Mouse (Mus musculus) limb, embryonic 14.5 days (tissue): ENCODE measurements around the gene Irf5. TPM values are rescaled to one million over a fixed set of nuclear protein-coding genes. Genes with fewer than 3 reads are reported as not detected.
"Not testable (repeated sequence)": the region's sequence is repeated elsewhere in the genome, so short reads cannot be mapped to it uniquely, and the experiment has no call there.

Source experiments
- ATAC-seq: fragments of 200-750 bp; cut with Nextera tagmentation; 2 replicates; pipeline ENCODE4 v1.8.0; 2017; ENCODE audit warnings: low read depth, moderate number of reproducible peaks, moderate TSS enrichment; ENCODE audit not compliant: low FRiP score
- DNase-seq: peaks from one replicate; pipeline ENCODE4 v3.0.0-alpha.2; 2015; ENCODE audit warnings: low spot score
- H3K27ac ChIP-seq: fragments of 300-500 bp; sonication (generic); replicated peaks from 2 replicates; pipeline ENCODE4 v1.5.1; 2014; ENCODE audit warnings: low read depth, mild to moderate bottlenecking, low read length, moderate library complexity, mixed read lengths
- H3K27me3 ChIP-seq: fragments of 300-500 bp; sonication (generic); 2 replicates; pipeline ENCODE4 v1.6.1; 2014; ENCODE audit warnings: low read length, mixed read lengths; ENCODE audit not compliant: control insufficient read depth, insufficient read depth
- H3K36me3 ChIP-seq: fragments of 300-500 bp; sonication (generic); 2 replicates; pipeline ENCODE4 v1.6.1; 2014; ENCODE audit warnings: mild to moderate bottlenecking, low read length, moderate library complexity, mixed read lengths; ENCODE audit not compliant: control insufficient read depth, insufficient read depth
- H3K4me1 ChIP-seq: fragments of 300-500 bp; sonication (generic); 2 replicates; pipeline ENCODE4 v1.6.1; 2014; ENCODE audit warnings: antibody characterized with exemption, low read length, mixed read lengths; ENCODE audit not compliant: control insufficient read depth, insufficient read depth
- H3K4me2 ChIP-seq: fragments of 300-500 bp; sonication (generic); replicated peaks from 2 replicates; pipeline ENCODE4 v1.6.1; 2014; ENCODE audit warnings: low read depth, mild to moderate bottlenecking, low read length, moderate library complexity; ENCODE audit not compliant: severe bottlenecking
- H3K4me3 ChIP-seq: fragments of 300-500 bp; sonication (generic); replicated peaks from 2 replicates; pipeline ENCODE4 v1.5.1; 2014; ENCODE audit warnings: low read length
- H3K9ac ChIP-seq: fragments of 300-500 bp; sonication (generic); 2 replicates; pipeline ENCODE4 v1.6.1; 2014; ENCODE audit warnings: mild to moderate bottlenecking, low read depth, low read length, moderate library complexity; ENCODE audit not compliant: severe bottlenecking
- H3K9me3 ChIP-seq: fragments of 300-500 bp; sonication (generic); 2 replicates; pipeline ENCODE4 v1.6.1; 2016; ENCODE audit warnings: low read length; ENCODE audit not compliant: control insufficient read depth
- POLR2A ChIP-seq: fragments of 200-500 bp; IDR thresholded peaks from 2 replicates; pipeline ENCODE4 v1.8.0; 2012; ENCODE audit warnings: inconsistent platforms, mild to moderate bottlenecking, moderate library complexity, borderline replicate concordance; ENCODE audit not compliant: insufficient read depth, insufficient read length; ENCODE audit errors: extremely low read depth
- WGBS: fragments of 180-500 bp; shearing (Covaris S2); extraction: QIAGEN DNeasy Blood & Tissue Kit; methylation state at CpG from one replicate; pipeline ENCODE4 v1.1.7; 2014; 5-methylcytosine and 5-hydroxymethylcytosine counted together
- polyA plus RNA-seq, 2 experiments: library from polyadenylated mRNA; depleted of rRNA in 1 of 2; stranded (reverse) in 1 of 2; unstranded in 1 of 2; fragments of >200 nt; fragmentation: Nextera tagmentation in 1 of 2; extraction: Ambion mirVana in 1 of 2; gene quantifications; 2 replicates each; pipeline versions ENCODE4 v1.2.1 to v1.2.3; 2012 to 2014

The Irf5 gene
- polyA plus RNA-seq, 2 experiments, result 4.4 to 4.8 TPM

DNA sequence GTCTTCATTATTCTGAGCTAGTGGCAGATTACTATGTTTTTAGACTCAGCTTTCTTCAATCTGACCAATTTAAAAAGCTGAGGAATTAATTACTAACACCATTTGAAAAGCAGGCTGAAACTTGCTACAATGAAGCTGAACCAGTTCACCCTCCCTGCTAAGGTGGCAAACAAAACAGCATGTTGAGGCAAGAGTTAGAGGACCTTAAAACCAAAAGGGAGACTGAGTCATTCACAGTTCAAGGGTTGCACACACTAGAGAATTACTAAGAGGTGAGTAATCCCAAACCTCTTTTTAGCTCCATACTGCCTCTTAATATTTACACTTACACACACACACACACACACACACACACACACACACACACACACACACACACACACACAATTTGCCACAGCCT is 21.2 kb downstream of the Irf5 start:
- no peak overlapping the region for H3K9ac ChIP-seq
- H3K4me2 ChIP-seq, result no peak overlapping the region
- no peak overlapping the region for H3K27ac ChIP-seq
- H3K27me3 ChIP-seq, result no peaks in the 10 kb centered on the region
- no peaks in the 10 kb centered on the region for H3K9me3 ChIP-seq
- no peak for ATAC-seq
- peaks cover 89% of the 10 kb centered on the region for H3K36me3 ChIP-seq
- DNase-seq, result no peak
- no peak for TF ChIP-seq POLR2A
- H3K4me1 ChIP-seq, result no peaks in the 10 kb centered on the region
- H3K4me3 ChIP-seq, result no peak overlapping the region

DNA sequence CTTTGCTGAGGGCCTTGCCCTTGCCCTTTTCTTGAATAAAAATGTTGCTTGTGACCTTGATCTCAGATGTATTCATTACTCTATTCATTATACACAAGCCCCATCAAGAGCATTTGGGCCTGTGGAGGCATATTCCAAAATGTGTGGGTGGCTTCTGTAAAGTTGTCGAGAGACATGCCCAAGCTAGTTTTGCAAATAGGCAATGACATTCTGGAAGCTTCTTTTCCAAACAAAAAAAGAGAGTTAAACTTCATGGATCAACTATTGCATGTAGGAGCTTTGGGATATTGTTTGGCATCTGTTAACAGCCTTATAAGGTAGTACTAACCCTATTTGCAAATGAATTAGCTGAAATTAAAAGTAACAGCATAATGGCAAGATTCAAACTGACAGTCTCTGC is 21.7 kb downstream of the Irf5 start:
- Histone ChIP-seq H3K9ac (no peak overlapping the region), H3K4me1 (no peaks in the 10 kb centered on the region), H3K27ac (no peak overlapping the region), H3K9me3 (no peaks in the 10 kb centered on the region), H3K36me3 (peaks cover 89% of the 10 kb centered on the region), H3K27me3 (no peaks in the 10 kb centered on the region), H3K4me3 (no peak overlapping the region), H3K4me2 (no peak overlapping the region)
- ATAC-seq, result no peak
- TF ChIP-seq POLR2A, result no peak
- no peak for DNase-seq
- WGBS, result 84% methylated on average over 1 of the region's 1 CpGs

DNA sequence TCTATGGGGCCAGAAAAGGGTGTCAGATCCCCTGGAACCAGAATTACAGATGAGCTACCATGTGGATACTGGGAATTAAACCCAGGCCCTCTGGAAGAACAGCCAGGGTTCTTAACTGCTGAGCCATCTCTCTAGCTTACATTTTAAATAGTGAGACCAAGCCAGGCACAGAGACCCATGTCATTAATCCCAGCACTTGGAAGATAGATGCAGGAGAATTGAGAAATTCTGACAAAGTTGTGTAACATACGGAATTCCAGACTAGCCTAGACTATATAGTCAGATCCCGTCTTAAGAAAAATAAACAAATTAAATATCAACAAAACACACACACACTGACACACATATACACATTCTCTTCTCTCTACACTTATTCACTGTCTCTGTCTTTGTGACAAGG is 26.1 kb downstream of the Irf5 start:
- H3K9me3 ChIP-seq, result no peaks in the 10 kb centered on the region
- 98% methylated on average over 2 of the region's 2 CpGs for WGBS
- no peaks in the 10 kb centered on the region for H3K4me1 ChIP-seq
- ATAC-seq, result no peak
- no peak overlapping the region for H3K27ac ChIP-seq
- H3K27me3 ChIP-seq, result no peaks in the 10 kb centered on the region
- peaks cover 85% of the 10 kb centered on the region for H3K36me3 ChIP-seq
- H3K4me2 ChIP-seq, result no peak overlapping the region
- TF ChIP-seq POLR2A, result no peak
- no peak for DNase-seq
- no peak overlapping the region for H3K4me3 ChIP-seq
- H3K9ac ChIP-seq, result no peak overlapping the region

DNA sequence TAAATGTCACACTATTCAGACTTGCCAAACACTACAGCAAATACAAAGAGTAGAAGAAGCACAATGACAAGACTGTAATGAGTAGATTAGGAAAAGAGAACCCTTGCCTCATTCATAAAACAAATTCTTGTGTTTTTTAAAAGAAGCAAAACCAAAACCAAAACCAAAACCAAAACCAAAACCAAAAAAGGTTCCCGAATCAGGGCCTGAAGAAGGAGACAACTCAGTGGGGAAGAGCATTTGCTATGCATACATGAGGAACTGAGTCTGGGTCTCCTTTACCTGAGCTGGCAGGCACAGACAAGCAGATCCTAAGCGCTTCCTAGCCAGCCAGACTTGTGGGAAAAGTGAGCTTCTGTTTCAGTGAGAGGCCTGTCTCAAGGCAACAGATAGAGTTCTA is 30.7 kb downstream of the Irf5 start:
- no peak for ATAC-seq
- no peaks in the 10 kb centered on the region for H3K9me3 ChIP-seq
- no peak overlapping the region for H3K9ac ChIP-seq
- no peak overlapping the region for H3K27ac ChIP-seq
- H3K36me3 ChIP-seq, result peaks cover 84% of the 10 kb centered on the region
- TF ChIP-seq POLR2A, result no peak
- no peak overlapping the region for H3K4me3 ChIP-seq
- 84% methylated on average over 2 of the region's 2 CpGs for WGBS
- DNase-seq, result no peak
- no peak overlapping the region for H3K4me2 ChIP-seq
- H3K27me3 ChIP-seq, result no peaks in the 10 kb centered on the region
- H3K4me1 ChIP-seq, result no peaks in the 10 kb centered on the region

DNA sequence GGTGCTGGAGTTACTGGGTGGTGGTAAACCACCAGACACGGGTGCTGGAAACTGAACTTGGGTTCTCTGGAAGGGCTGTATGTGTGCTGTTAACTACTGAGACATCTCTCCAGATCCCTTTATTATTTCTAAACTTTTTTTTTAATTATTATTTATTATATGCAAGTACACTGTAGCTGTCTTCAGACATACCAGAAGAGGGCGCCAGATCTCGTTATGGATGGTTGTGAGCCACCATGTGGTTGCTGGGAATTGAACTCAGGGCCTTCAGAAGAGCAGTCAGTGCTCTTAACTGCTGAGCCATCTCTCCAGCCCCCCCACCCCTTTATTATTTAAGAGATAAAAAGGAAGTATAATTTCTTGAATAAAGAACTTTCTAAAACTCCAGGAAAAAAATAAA is 50.0 kb downstream of the Irf5 start:
- not testable (repeated sequence) for H3K27ac ChIP-seq, ATAC-seq, H3K27me3 ChIP-seq, H3K4me2 ChIP-seq, H3K9ac ChIP-seq, H3K4me3 ChIP-seq, DNase-seq, H3K4me1 ChIP-seq, H3K9me3 ChIP-seq
- 91% methylated on average over 3 of the region's 3 CpGs for WGBS
- H3K36me3 ChIP-seq, result peaks cover 84% of the 10 kb centered on the region

DNA sequence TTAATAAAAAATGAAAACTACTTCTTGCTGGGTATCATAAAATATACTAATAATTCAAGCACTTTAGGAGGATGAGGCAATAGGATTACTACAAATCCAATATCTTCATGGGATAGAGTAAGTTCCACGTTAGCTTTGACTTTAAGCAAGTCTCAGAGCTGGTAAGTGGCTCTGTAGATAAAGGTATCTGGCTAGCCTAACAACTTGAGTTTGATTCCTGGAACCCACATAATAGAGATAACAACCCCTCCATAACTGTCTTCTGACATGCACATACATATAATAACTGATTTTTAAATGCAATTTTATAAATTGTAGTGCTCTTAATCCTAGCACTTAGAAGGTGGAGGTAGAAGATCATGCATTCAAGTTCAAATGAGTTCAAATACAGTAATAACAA is 54.3 kb downstream of the Irf5 start:
- no peaks in the 10 kb centered on the region for H3K4me1 ChIP-seq
- H3K27me3 ChIP-seq, result no peaks in the 10 kb centered on the region
- no peak overlapping the region for H3K4me3 ChIP-seq
- H3K9me3 ChIP-seq, result no peaks in the 10 kb centered on the region
- DNase-seq (no peak), ATAC-seq (no peak)
- no peak overlapping the region for H3K9ac ChIP-seq
- H3K36me3 ChIP-seq, result peaks cover 85% of the 10 kb centered on the region
- no peak for TF ChIP-seq POLR2A
- no peak overlapping the region for H3K27ac ChIP-seq
- 87% methylated on average over 1 of the region's 1 CpGs for whole genome bisulfite sequencing
- no peak overlapping the region for H3K4me2 ChIP-seq
